Mouse (Mus musculus) megakaryocyte-erythroid progenitor cell, adult 5-6 weeks (primary cell): ENCODE measurements around the gene Hoxb1. TPM values are rescaled to one million over a fixed set of nuclear protein-coding genes. Genes with fewer than 3 reads are reported as not detected.

Experiments used
- total RNA-seq, 2 experiments: library from RNA; stranded (forward) in 1 of 2; stranded (reverse) in 1 of 2; fragments of 200-1000, 215-1000 nt in 1 of 2; fragments of >200 nt in 1 of 2; fragmentation: Nextera tagmentation in 1 of 2; gene quantifications; 2 replicates each; pipeline ENCODE4 v1.2.3; 2014 to 2017

Hoxb1 gene
- total RNA-seq, 2 experiments from 2014 or later, result not detected

Other genes starting within 250 kb of the Hoxb1 start
- gene Ttll6, start 232.0 kb upstream of the Hoxb1 start, total RNA-seq (2014; fragmentation: Nextera tagmentation), result not detected in 2 replicates
- not detected in 2 replicates for gene Ttll6, start 232.0 kb upstream of the Hoxb1 start, total RNA-seq (2017)
- not detected in 2 replicates for gene Hoxb13, start 171.4 kb upstream of the Hoxb1 start, total RNA-seq (2014; fragmentation: Nextera tagmentation)
- gene Hoxb13, start 171.4 kb upstream of the Hoxb1 start, total RNA-seq (2017), result not detected in 2 replicates
- gene Hoxb9, start 94.3 kb upstream of the Hoxb1 start, total RNA-seq (2014; fragmentation: Nextera tagmentation), result not detected in 2 replicates
- not detected in 2 replicates for gene Hoxb9, start 94.3 kb upstream of the Hoxb1 start, total RNA-seq (2017)
- gene Hoxb8, start 83.8 kb upstream of the Hoxb1 start, total RNA-seq (2014; fragmentation: Nextera tagmentation), result not detected in 2 replicates
- not detected in 2 replicates for gene Hoxb8, start 83.8 kb upstream of the Hoxb1 start, total RNA-seq (2017)
- not detected in 2 replicates for gene Hoxb7, start 79.1 kb upstream of the Hoxb1 start, total RNA-seq (2014; fragmentation: Nextera tagmentation)
- gene Hoxb7, start 79.1 kb upstream of the Hoxb1 start, total RNA-seq (2017), result not detected in 2 replicates
- gene Hoxb6, start 73.3 kb upstream of the Hoxb1 start, total RNA-seq (2014; fragmentation: Nextera tagmentation), result not detected in 2 replicates
- gene Hoxb6, start 73.3 kb upstream of the Hoxb1 start, total RNA-seq (2017), result 0.72 TPM in 1 of 2 replicates, not detected in the other
- gene Hoxb5, start 62.4 kb upstream of the Hoxb1 start, total RNA-seq (2014; fragmentation: Nextera tagmentation), result not detected in 2 replicates
- not detected in 2 replicates for gene Hoxb5, start 62.4 kb upstream of the Hoxb1 start, total RNA-seq (2017)
- gene Hoxb4, start 47.5 kb upstream of the Hoxb1 start, total RNA-seq (2014; fragmentation: Nextera tagmentation), result 0.12 and 0.66 TPM in 2 replicates
- gene Hoxb4, start 47.5 kb upstream of the Hoxb1 start, total RNA-seq (2017), result 0.70 and 1.9 TPM in 2 replicates
- 0.28 and 0.79 TPM in 2 replicates for gene Hoxb3, start 42.4 kb upstream of the Hoxb1 start, total RNA-seq (2014; fragmentation: Nextera tagmentation)
- gene Hoxb3, start 42.4 kb upstream of the Hoxb1 start, total RNA-seq (2017), result not detected in 2 replicates
- gene Hoxb2, start 15.2 kb upstream of the Hoxb1 start, total RNA-seq (2014; fragmentation: Nextera tagmentation), result 0.37 TPM in 1 of 2 replicates, not detected in the other
- gene Hoxb2, start 15.2 kb upstream of the Hoxb1 start, total RNA-seq (2017), result 0.42 TPM in 1 of 2 replicates, not detected in the other
- gene Skap1, start 98.8 kb downstream of the Hoxb1 start, total RNA-seq (2014; fragmentation: Nextera tagmentation), result 2.7 and 11.3 TPM in 2 replicates
- gene Skap1, start 98.8 kb downstream of the Hoxb1 start, total RNA-seq (2017), result 3.7 TPM in 1 of 2 replicates, not detected in the other